Mouse (Mus musculus) heart, embryonic 14.5 days (tissue): ENCODE measurements around the gene Saysd1. TPM values are rescaled to one million over a fixed set of nuclear protein-coding genes. Genes with fewer than 3 reads are reported as not detected.
A peak's percentile ranks its signal among the peaks of the same experiment; 100 is the strongest.

Source experiments
- ATAC-seq: fragments of 200-750 bp; cut with Nextera tagmentation; 2 replicates; pipeline ENCODE4 v1.8.0; 2017; ENCODE audit warnings: low read depth, moderate TSS enrichment; ENCODE audit not compliant: insufficient number of reproducible peaks, insufficient read depth, low FRiP score
- H3K27ac ChIP-seq, 2 experiments: fragments of 200-500 bp in 1 of 2; fragments of 300-500 bp in 1 of 2; sonication (generic) in 1 of 2; replicated peaks in 1 of 2; 2 replicates each; pipeline ENCODE4 v1.5.1; 2012 to 2014; ENCODE audit warnings: low read depth in 2 of 2, low read length in 2 of 2, control low read depth in 1 of 2, mild to moderate bottlenecking in 1 of 2, mixed read lengths in 1 of 2; ENCODE audit not compliant: control insufficient read depth in 1 of 2, insufficient read depth in 1 of 2
- H3K27me3 ChIP-seq: fragments of 300-500 bp; sonication (generic); 2 replicates; pipeline ENCODE4 v1.6.1; 2014; ENCODE audit warnings: mild to moderate bottlenecking, low read length, control low read depth; ENCODE audit not compliant: control insufficient read depth, insufficient read depth
- H3K36me3 ChIP-seq: fragments of 300-500 bp; sonication (generic); 2 replicates; pipeline ENCODE4 v1.6.1; 2014; ENCODE audit warnings: mild to moderate bottlenecking, control low read depth, low read length, mixed read lengths; ENCODE audit not compliant: control insufficient read depth, insufficient read depth
- H3K4me1 ChIP-seq, 2 experiments: fragments of 200-500 bp in 1 of 2; fragments of 300-500 bp in 1 of 2; sonication (generic) in 1 of 2; 2 replicates each; pipeline ENCODE4 v1.6.1; 2012 to 2014; ENCODE audit warnings: low read length in 2 of 2, control low read depth in 1 of 2, mixed read lengths in 1 of 2; ENCODE audit not compliant: control insufficient read depth in 2 of 2, insufficient read depth in 2 of 2
- H3K4me2 ChIP-seq: fragments of 300-500 bp; sonication (generic); 2 replicates; pipeline ENCODE4 v1.6.1; 2014; ENCODE audit warnings: mild to moderate bottlenecking, low read length
- H3K4me3 ChIP-seq, 2 experiments: fragments of 200-500 bp in 1 of 2; fragments of 300-500 bp in 1 of 2; sonication (generic) in 1 of 2; 2 replicates each; pipeline ENCODE4 v1.5.1; 2012 to 2014; ENCODE audit warnings: low read length in 2 of 2, mild to moderate bottlenecking in 2 of 2, control low read depth in 1 of 2, low read depth in 1 of 2, moderate library complexity in 1 of 2; ENCODE audit not compliant: control insufficient read depth in 1 of 2, insufficient read depth in 1 of 2
- H3K9ac ChIP-seq: fragments of 300-500 bp; sonication (generic); 2 replicates; pipeline ENCODE4 v1.6.1; 2014; ENCODE audit warnings: mild to moderate bottlenecking, low read length
- H3K9me3 ChIP-seq: fragments of 300-500 bp; sonication (generic); 2 replicates; pipeline ENCODE4 v1.6.1; 2016; ENCODE audit warnings: low read length, control low read depth; ENCODE audit not compliant: control insufficient read depth
- WGBS: fragments of 180-500 bp; shearing (Covaris S2); extraction: QIAGEN DNeasy Blood & Tissue Kit; methylation state at CpG from one replicate; pipeline ENCODE4 v1.1.7; 2014; 5-methylcytosine and 5-hydroxymethylcytosine counted together
- polyA plus RNA-seq: library from polyadenylated mRNA; unstranded; fragments of >200 nt; fragmentation: Nextera tagmentation; extraction: Ambion mirVana; gene quantifications from 2 replicates; pipeline ENCODE4 v1.2.1, GENCODE M21; 2014

Gene Saysd1
- polyA plus RNA-seq, 1 experiment from 2014 or later = 12.4 TPM

DNA sequence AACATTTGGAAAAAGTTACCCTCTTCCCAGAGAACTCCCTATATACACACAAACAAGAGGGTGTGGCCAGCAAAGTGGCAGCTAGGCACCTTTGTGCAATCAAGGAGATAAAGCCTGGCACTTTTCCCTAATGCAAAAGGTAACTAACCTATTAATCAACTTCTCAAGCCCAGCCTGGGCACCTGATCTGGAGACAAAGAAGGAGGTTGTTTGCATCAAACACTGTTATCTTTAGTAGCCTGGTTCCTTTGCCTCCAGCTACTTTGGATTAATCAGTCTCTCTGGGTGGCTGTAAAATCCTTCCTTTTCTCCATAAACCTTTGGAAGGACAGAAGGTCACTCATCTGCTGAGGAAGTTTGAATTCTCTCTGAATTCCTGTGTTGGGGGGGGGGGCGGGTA is 27.4 kb downstream of the Saysd1 start:
- 0 out of 2 replicates have a peak, but pooled peaks cover 5% of the 10 kb centered on the region for H3K27me3 ChIP-seq
- H3K4me3 ChIP-seq = no peak overlapping the region
- no peak for ATAC-seq
- H3K9ac ChIP-seq = no peak overlapping the region
- H3K36me3 ChIP-seq = no peaks in the 10 kb centered on the region
- H3K4me2 ChIP-seq = no peak overlapping the region
- no peaks in the 10 kb centered on the region; a peak in 1 of 4 replicates for H3K4me1 ChIP-seq
- H3K9me3 ChIP-seq = peaks cover 4% of the 10 kb centered on the region; the same call in 1 of the 2 replicates
- no peak overlapping the region for H3K27ac ChIP-seq
- 53% methylated on average over 1 of the region's 1 CpGs for WGBS

DNA sequence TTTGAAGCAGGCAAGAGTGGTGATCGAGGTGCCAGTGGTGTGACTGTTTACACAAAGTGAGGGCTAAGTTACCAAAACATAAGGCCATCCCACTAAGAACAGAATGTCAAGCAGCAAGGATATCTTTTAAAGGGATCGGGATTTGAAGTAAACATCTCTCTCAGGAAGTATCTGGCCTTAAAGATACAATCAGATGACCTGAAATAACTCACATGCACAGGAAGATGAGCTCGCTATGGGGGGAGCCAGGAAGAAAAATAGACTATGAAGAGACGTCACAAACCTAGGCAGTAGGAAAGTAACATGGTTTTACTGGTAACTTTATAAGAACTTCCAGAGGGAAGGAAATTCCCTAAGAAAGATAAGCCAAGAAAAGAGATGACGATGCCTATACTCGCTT is 32.1 kb downstream of the Saysd1 start:
- H3K27me3 ChIP-seq = no peaks in the 10 kb centered on the region
- no peak overlapping the region for H3K4me2 ChIP-seq
- no peaks in the 10 kb centered on the region for H3K36me3 ChIP-seq
- H3K27ac ChIP-seq = no peak overlapping the region
- no peak overlapping the region for H3K9ac ChIP-seq
- 59% methylated on average over 6 of the region's 6 CpGs for WGBS
- no peak overlapping the region for H3K4me3 ChIP-seq
- ATAC-seq = no peak
- H3K4me1 ChIP-seq = 0 out of 4 replicates have a peak, but pooled peaks cover 0 to 2% of the 10 kb centered on the region in 2 experiments
- H3K9me3 ChIP-seq = no peaks in the 10 kb centered on the region

DNA sequence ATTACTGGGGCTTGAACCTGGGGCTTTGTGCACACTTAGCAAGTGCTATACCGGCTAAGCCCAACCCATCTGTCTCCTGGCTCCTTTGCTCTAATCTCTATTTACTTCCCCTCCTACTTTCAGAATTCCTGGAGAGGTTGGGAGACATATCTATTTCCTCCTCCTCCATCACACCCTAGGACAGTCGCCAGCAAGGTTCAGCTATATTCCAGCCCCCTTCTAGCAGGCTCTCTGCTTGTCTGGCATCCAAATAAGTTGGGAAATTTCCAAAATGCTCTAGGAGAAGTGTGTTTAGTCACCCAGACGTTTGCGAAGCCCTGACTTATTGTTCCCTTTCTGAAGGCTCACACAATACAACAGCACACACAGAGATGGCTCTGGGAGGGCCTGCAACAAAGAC is 35.1 kb downstream of the Saysd1 start:
- Histone ChIP-seq H3K4me3 (no peak overlapping the region), H3K36me3 (no peaks in the 10 kb centered on the region), H3K4me2 (no peak overlapping the region), H3K9me3 (no peaks in the 10 kb centered on the region), H3K9ac (no peak overlapping the region), H3K4me1 (0 out of 4 replicates have a peak, but pooled peaks cover 0 to 2% of the 10 kb centered on the region in 2 experiments), H3K27me3 (no peaks in the 10 kb centered on the region), H3K27ac (0 out of 4 replicates have a peak overlapping the region, but pooled peaks of 1 of the 2 experiments have one; percentile 21)
- 31% methylated on average over 4 of the region's 4 CpGs for WGBS
- ATAC-seq = no peak

DNA sequence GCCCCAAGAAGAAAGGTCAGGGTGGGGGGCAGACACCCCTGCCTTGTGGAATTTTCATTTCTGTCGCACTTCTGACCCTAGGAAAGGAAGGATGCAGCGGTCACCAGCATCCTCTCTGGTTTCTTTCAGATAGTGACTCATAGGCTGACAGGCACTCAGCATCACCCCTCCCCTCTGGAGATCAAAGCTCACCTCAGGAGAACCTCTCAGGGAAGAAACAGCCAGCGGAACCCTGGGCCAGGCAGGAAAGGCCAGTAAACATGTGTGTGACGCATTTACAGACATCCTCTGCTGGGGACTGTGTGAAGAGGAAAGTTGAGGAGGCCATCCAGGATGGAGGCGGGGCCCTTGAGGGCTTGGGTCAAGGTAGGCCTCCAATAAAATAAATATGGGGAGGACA is 40.3 kb downstream of the Saysd1 start:
- no peak overlapping the region for H3K4me2 ChIP-seq
- 0 out of 4 replicates have a peak, but pooled peaks cover 0 to 2% of the 10 kb centered on the region in 2 experiments for H3K4me1 ChIP-seq
- H3K9ac ChIP-seq = no peak overlapping the region
- H3K9me3 ChIP-seq = no peaks in the 10 kb centered on the region
- H3K27ac ChIP-seq = no peak overlapping the region
- peaks cover 6% of the 10 kb centered on the region; the same call in 1 of the 2 replicates for H3K27me3 ChIP-seq
- H3K36me3 ChIP-seq = no peaks in the 10 kb centered on the region
- ATAC-seq = no peak
- no peak overlapping the region for H3K4me3 ChIP-seq
- 19% methylated on average over 5 of the region's 5 CpGs for WGBS

DNA sequence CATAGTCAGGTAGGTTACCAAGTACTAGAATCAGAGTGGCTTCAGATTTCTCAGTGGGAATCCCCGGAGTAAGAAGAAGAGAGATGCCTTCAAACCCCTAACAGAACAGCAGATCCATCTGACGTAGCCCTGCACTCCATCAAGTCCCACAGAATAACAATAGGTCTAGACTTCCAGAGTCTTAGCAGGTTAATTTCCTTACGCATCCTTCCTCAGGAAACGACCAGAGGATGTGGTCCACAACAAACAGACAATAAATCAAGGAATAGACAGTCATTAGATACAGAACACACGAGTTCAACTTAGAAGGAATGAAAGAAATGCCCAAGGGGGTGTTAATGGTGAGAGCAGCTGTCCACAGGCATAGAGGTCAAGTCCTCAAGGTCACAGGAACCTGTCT is 43.4 kb downstream of the Saysd1 start:
- H3K27me3 ChIP-seq = peaks cover 6% of the 10 kb centered on the region; the same call in 1 of the 2 replicates
- no peak overlapping the region for H3K4me3 ChIP-seq
- ATAC-seq = no peak
- no peaks in the 10 kb centered on the region for H3K36me3 ChIP-seq
- H3K4me2 ChIP-seq = no peak overlapping the region
- H3K9ac ChIP-seq = no peak overlapping the region
- WGBS = 52% methylated on average over 5 of the region's 5 CpGs
- no peaks in the 10 kb centered on the region for H3K9me3 ChIP-seq
- H3K27ac ChIP-seq = no peak overlapping the region
- H3K4me1 ChIP-seq = no peaks in the 10 kb centered on the region

DNA sequence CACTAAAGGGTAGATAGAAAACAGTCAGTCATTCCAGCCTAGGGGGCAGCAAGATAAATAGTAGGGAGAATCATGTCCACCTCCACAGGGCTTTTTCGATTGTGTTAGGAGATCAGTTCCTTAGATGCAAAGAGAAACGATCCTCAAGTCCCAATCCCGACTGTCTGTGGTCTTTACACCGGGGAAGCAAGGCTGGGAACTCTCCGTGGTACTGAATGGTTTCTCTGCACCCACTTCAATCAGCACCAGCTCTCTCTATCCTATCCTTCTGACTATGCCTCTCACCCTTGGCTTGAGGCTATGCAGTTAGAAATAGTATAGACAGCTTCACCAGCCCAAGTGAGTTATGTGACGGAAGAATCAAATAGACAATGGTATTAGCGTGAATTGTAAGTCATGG is 44.8 kb downstream of the Saysd1 start:
- Histone ChIP-seq H3K4me1 (no peaks in the 10 kb centered on the region), H3K4me3 (no peak overlapping the region), H3K4me2 (no peak overlapping the region), H3K27ac (no peak overlapping the region), H3K9ac (no peak overlapping the region), H3K9me3 (no peaks in the 10 kb centered on the region), H3K27me3 (peaks cover 6% of the 10 kb centered on the region; the same call in 1 of the 2 replicates), H3K36me3 (no peaks in the 10 kb centered on the region)
- ATAC-seq = no peak
- WGBS = 17% methylated on average over 7 of the region's 7 CpGs

DNA sequence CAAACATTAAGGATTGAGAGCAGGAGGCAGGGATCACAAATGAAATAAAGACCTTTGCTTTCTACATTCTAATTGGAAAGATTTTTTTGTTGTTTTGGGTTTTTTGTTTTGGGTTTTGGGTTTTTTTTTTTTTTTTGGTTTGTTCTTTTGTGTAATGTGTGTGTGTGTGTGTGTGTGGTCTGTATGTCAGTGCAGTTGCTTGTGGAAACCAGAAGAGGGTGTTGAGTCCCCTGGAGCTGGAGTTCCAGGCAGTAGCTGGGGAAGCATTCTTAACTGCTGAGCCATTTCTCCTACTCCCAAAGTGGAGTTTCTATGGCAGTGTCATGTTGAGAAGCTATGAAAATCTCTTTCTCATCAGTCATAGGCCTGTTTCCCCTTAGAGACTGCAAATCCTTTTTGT is 54.0 kb downstream of the Saysd1 start:
- no peak overlapping the region for H3K27ac ChIP-seq
- H3K9me3 ChIP-seq = no peaks in the 10 kb centered on the region
- no peak overlapping the region for H3K4me3 ChIP-seq
- H3K4me1 ChIP-seq = peaks cover 4 to 9% of the 10 kb centered on the region in 2 experiments
- no peak for ATAC-seq
- H3K4me2 ChIP-seq = no peak overlapping the region
- no peak overlapping the region for H3K9ac ChIP-seq
- H3K27me3 ChIP-seq = no peaks in the 10 kb centered on the region
- H3K36me3 ChIP-seq = peaks cover 9% of the 10 kb centered on the region; the same call in 1 of the 2 replicates
